Mouse (Mus musculus) adrenal gland, postnatal 14 days (tissue): ENCODE measurements at regions not wholly inside any gene's neighbourhood (a gene's known extent, or its start where the extent isn't known, plus 50 kb on each side); places are given as distances from the start of the nearest gene placed in this dataset.
"Not testable (repeated sequence)": the region's sequence is repeated elsewhere in the genome, so short reads cannot be mapped to it uniquely, and the experiment has no call there.

ENCODE experiments used
- DNase-seq: peaks from one replicate; pipeline ENCODE4 v3.0.0; 2021; ENCODE audit warnings: mixed read lengths

GRCm38 (mm10) chr1:164543045-164543803 lies 85.1 kb upstream of the Atp1b1 start:
- DNase-seq, result peak; percentile 12

GRCm38 (mm10) chr1:164541711-164542110 lies 83.6 kb upstream of the Atp1b1 start:
- no peak for DNase-seq

- no peak for DNase-seq
Measured at GRCm38 (mm10) chr1:164538304-164539043, 80.3 kb upstream of the Atp1b1 start.

GRCm38 (mm10) chr1:164537324-164537948 lies 79.3 kb upstream of the Atp1b1 start:
- no peak for DNase-seq

- DNase-seq, result peak; percentile 17
Measured at GRCm38 (mm10) chr1:164532196-164532595, 74.0 kb upstream of the Atp1b1 start.

GRCm38 (mm10) chr1:164531741-164532140 lies 73.6 kb upstream of the Atp1b1 start:
- DNase-seq, result no peak

GRCm38 (mm10) chr1:164526748-164527147 lies 68.6 kb upstream of the Atp1b1 start:
- DNase-seq, result no peak

GRCm38 (mm10) chr1:164522377-164523150 lies 64.4 kb upstream of the Atp1b1 start:
- DNase-seq, result no peak

- DNase-seq, result no peak
Measured at GRCm38 (mm10) chr1:164521371-164522130, 63.4 kb upstream of the Atp1b1 start.

- DNase-seq, result no peak
Measured at GRCm38 (mm10) chr1:164518866-164519265, 60.7 kb upstream of the Atp1b1 start.

GRCm38 (mm10) chr1:164518308-164518707 lies 60.2 kb upstream of the Atp1b1 start:
- no peak for DNase-seq

GRCm38 (mm10) chr1:164517362-164517761 lies 59.2 kb upstream of the Atp1b1 start:
- not testable (repeated sequence) for DNase-seq

GRCm38 (mm10) chr1:164511628-164512385 lies 53.7 kb upstream of the Atp1b1 start:
- no peak for DNase-seq

- DNase-seq, result no peak
Measured at GRCm38 (mm10) chr1:164509226-164509625, 51.1 kb upstream of the Atp1b1 start.

- DNase-seq, result no peak
Measured at GRCm38 (mm10) chr1:164508556-164508955, 50.4 kb upstream of the Atp1b1 start.

- DNase-seq, result no peak
Measured at GRCm38 (mm10) chr1:164508106-164508505, 50.0 kb upstream of the Atp1b1 start.
